Mouse (Mus musculus): ENCODE measurements around the gene CK137956. TPM values are rescaled to one million over a fixed set of nuclear protein-coding genes. Genes with fewer than 3 reads are reported as not detected.

Gene CK137956
- polyA plus RNA-seq, 1 experiment from 2014 or later = 0.33 TPM

GRCm38 (mm10) chr4:127900893-127901456 lies 69.8 kb downstream of the CK137956 start:
- no peak for ATAC-seq (ENCODE audit: low FRiP score)
- no peaks in the 10 kb centered on the region for H3K36me3 ChIP-seq (replicated peaks)
- H3K4me1 ChIP-seq = no peaks in the 10 kb centered on the region
- WGBS = 66% methylated on average over 7 of the region's 7 CpGs
- H3K9me3 ChIP-seq = no peaks in the 10 kb centered on the region
- no peak overlapping the region for H3K27ac ChIP-seq
- H3K27me3 ChIP-seq = no peaks in the 10 kb centered on the region
- no peak overlapping the region for H3K4me3 ChIP-seq (replicated peaks)
- H3K9ac ChIP-seq = no peak overlapping the region
- no peak overlapping the region for H3K4me2 ChIP-seq

DNA sequence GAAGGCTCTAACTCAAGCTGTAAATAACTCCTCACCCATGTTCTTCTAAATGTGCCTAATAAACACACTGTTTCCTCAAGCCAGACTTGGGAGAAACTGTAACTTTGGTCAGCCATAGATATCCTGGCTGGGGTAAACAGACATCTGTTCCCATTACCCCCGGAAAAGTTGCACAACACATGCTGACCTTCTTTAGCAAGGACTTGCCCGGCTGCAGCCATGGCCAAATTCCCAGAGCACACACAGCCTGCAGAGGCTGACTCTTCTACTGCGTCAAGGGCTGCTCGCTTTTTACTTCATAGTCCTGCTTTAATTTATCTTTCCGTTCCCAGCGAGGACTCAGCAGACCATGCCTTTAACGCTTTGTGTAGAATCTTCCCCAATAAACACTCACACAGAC lies 81.7 kb downstream of the CK137956 start:
- Histone ChIP-seq H3K4me2 (no peak overlapping the region), H3K9me3 (peaks cover 11% of the 10 kb centered on the region; the same call in 1 of the 2 replicates), H3K27me3 (no peaks in the 10 kb centered on the region), H3K27ac (no peak overlapping the region), H3K36me3 (replicated peaks) (no peaks in the 10 kb centered on the region), H3K9ac (no peak overlapping the region), H3K4me1 (no peaks in the 10 kb centered on the region), H3K4me3 (replicated peaks) (no peak overlapping the region)
- no peak for ATAC-seq (ENCODE audit: low FRiP score)
- WGBS = 94% methylated on average over 7 of the region's 7 CpGs

GRCm38 (mm10) chr4:127878966-127879365 lies 91.8 kb downstream of the CK137956 start:
- ATAC-seq (ENCODE audit: low FRiP score) = no peak
- Histone ChIP-seq H3K27ac (no peak overlapping the region), H3K9me3 (0 out of 2 replicates have a peak, but pooled peaks cover 2% of the 10 kb centered on the region), H3K4me2 (no peak overlapping the region), H3K27me3 (no peaks in the 10 kb centered on the region), H3K36me3 (replicated peaks) (no peaks in the 10 kb centered on the region), H3K4me3 (replicated peaks) (no peak overlapping the region), H3K4me1 (no peaks in the 10 kb centered on the region), H3K9ac (no peak overlapping the region)
- 92% methylated on average over 8 of the region's 8 CpGs for WGBS

Other genes starting within 250 kb of the CK137956 start
- gene Csmd2, start 16.9 kb upstream of the CK137956 start, polyA plus RNA-seq (2016; fragmentation: Nextera tagmentation; extraction: Ambion mirVana) = 3.6 and 4.3 TPM in 2 replicates